Mouse (Mus musculus) B cell, adult 62 days (primary cell): ENCODE measurements around the gene Gm10147. TPM values are rescaled to one million over a fixed set of nuclear protein-coding genes. Genes with fewer than 3 reads are reported as not detected.

Experiments
- total RNA-seq: library from RNA; stranded (reverse); gene quantifications from 4 replicates; pipeline ENCODE4 v1.2.4, GENCODE M21; 2023

The Gm10147 gene
- not detected in 4 replicates for total RNA-seq

GRCm38 (mm10) chrX:28607742-28608141 lies at the start of gene Gm10147:
Gene Gm10147, minus strand, starts transcription at chrX:28607842.

